Mouse (Mus musculus) bone marrow macrophage, adult 2 months (primary cell): Measurements from ENCODE around the gene Lmtk2.

Experiments
- CTCF ChIP-seq: IDR thresholded peaks from 2 replicates; pipeline ENCODE4 v1.5.1; 2012; ENCODE audit warnings: low read depth, mild to moderate bottlenecking, low read length, moderate library complexity
- POLR2A ChIP-seq: IDR thresholded peaks from 2 replicates; pipeline ENCODE4 v1.6.1; 2012; ENCODE audit warnings: mild to moderate bottlenecking, low read depth, low read length, borderline replicate concordance

- TF ChIP-seq POLR2A = no peak
- no peak for TF ChIP-seq CTCF
Observed at GRCm38 (mm10) chr5:144231410-144231809, 131.2 kb downstream of the Lmtk2 start.
